Mouse (Mus musculus) cerebral cortex, adult 2 months (tissue): Measurements from ENCODE around the gene Car14.

Experiments used
- WGBS: fragments of 180-500 bp; shearing (Covaris S2); methylation state at CpG from one replicate; pipeline ENCODE4 v1.1.7; 2018; 5-methylcytosine and 5-hydroxymethylcytosine counted together

Car14 gene

DNA sequence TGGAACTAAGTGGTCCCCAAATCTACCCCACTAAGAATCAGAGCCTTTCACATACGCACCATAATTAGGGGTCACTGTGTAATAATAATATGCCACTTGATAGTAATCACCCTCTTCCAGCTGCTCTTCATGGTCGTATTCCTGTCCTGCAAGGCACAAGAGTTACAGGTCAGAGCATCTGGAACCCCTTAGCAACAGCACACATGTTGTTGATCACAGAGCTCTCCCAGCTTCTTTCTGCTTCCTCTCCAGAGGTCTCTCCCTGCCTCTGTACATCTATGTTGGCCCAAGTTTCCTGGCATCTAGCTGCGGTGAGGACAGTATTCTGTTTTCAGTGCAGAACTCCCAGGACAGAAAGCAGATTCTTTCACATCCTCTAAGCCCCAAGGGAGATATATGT, 14.8 kb downstream of the Car14 start:
- 77% methylated on average over 3 of the region's 3 CpGs for WGBS

DNA sequence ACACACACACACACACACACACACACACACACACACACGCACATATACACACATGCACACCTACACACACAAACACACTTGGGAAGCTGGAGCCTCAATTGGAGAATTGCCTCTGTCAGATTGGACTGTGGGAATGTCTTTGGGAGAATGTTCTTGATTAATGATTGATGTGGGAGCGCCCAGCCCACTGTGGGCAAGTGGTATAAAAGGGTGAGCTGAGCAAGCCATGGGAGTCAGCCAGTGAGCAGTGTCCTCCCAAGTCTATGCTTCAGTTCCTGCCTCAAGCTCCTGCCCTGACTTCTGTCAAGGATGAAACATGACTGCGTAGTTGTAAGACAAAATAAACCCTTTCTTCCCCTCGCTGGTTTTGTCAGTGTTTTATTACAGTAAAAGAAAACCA, 16.9 kb downstream of the Car14 start:
- 90% methylated on average over 4 of the region's 4 CpGs for WGBS

DNA sequence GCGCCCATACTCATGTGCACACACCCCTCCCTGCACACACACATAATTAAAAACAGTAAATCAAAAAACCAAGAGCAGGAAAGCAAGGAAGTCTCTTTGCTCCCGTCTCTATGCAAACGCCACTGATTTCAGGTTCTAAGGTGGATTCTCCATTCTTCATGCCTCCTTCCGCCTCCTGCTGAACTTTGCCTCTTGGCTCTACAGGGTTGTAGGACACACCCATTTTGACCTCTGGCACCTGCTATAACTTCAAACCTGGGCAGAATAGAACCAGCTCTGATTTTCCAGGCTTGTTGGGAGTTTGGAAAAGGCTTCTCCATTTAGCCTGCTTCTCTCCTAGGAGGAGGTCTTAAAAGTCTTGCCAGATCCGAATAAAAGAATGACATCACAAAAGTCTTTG, 20.1 kb downstream of the Car14 start:
- WGBS, result 90% methylated on average over 5 of the region's 5 CpGs

DNA sequence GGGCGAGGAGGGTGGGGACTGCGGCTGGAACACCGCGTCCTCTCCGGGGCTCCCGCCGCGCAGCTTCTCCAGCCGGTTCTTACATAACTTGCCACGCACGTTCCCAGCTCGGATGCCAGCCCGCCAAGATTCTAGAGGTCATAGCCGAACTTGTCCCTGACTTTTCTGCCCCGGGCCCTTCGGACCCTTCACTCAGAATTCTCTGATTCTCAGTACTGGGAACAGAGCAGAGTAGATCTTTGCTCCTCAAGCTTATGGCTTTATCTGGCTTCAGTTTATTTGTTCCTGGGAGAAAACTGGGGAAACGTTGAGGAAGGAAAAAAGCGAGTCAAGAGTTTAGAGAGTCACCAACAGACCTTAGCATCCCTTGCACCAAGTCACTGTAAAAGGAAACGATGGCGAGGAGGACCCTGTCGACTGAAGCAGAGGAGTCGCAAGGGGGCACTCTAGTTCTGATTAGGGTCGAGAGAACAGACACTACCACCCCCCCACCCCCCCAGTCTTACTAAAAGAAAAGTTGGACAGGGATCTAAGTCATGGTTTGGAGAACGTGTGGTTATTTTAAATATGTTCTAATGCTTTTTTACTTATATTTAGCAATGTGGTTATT, 21.6 kb downstream of the Car14 start:
- under 1% methylated on average over 24 of the region's 24 CpGs for WGBS

DNA sequence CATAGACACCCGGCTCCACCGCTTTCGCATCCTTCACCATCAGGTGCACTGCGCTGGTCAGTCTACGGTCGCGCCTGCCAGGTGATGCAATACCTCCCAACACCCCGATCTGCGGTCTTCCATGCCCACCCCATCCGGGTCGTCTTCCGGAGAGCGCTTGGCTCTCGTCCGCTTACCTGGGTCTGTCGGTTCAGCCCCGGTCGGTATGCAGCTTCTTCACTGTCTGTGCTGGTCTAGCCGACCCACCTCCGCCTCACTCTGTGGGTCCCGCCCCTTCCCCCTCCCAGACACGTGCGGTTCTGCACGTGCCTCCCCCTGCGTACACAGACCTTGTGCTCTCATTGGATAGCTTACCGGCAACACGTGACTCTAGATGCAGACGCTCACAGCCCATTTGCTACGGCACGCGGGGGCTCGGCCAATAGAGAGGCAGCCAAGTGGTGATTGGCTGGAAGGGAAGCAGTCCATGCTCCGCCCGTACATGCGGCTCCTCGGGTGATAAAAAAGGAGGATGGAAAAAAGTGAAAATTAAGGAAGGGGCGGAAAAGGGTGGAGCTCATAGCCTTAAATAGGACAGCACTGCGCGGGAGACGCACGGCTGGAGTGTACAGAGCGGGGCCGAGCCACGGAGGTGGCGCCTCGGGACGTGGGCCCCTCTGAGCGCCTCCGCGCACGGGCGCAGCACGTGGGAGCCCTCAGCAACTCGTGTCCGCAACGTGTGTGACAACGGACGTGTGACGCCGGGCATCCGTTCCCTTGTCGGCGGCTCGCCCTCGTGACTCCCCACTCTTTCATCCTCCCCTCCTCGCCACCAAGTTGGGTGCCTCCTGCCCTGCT, 22.3 kb downstream of the Car14 start, which contains the start of gene Ciart:
Gene Ciart (minus strand): TSS at position 273 of the 837 bp plus-strand sequence.
- WGBS, result under 1% methylated on average over 66 of the region's 66 CpGs

DNA sequence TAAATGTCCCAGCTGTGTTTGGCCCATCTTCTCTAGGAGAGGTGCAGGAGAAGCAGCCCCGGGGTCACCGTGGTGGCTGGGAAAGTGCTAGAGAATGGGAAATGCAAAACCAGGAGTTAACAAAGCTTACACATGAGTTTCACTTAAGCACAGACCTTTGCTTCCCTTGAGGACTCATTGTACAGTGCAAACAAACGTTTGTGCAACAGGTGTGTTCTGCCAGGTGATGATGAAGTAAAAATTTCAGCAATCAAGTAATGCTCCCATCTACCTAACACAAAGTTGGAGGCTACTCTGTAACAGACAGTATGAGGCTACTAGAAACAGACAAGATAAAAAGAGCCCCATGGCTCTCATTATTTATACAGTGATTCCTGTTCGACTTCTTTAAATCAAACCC, 25.4 kb downstream of the Car14 start:
- WGBS, result 86% methylated on average over 4 of the region's 4 CpGs

DNA sequence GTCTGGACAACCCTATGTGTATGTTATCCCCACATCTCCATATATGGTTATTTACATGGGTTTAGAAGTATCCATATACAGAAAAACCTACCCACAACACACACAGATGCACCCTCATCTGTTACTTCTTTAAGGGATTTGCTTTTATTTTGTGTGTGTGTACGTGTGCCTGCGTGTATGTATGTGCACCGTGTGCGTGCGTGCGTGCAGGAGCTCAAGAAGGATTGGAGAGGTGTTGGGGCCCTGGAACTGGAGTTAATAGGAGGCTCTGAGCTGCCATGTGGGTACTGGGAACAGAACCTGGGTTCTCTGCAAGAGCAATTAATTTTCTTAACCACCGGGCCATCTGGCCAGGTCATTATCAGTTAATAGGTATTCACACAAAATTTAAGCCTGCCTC, 32.4 kb downstream of the Car14 start:
- 57% methylated on average over 7 of the region's 7 CpGs for WGBS

DNA sequence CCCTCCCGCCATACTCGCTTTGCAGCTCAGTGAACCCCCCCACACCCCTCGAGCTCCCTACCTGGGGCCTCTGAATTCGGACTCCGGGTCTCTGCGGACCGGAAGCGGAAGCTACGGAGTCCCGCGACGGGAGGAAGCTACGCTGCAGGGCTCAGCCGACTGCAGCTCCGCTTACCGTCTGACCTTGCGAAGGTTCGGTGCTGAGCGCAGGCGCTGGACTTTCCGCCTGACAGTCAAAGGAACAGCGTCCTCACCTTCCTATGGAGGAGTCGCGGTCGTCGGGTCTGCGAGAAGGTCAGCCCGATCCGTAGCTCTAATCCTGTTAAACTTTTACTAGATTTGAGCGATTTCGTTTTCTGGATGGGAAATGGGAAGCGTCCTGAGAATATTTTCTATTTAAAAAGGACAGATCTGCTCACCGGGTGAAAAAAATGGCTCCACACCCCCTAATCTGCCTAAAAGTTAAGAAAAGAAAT, 33.1 kb downstream of the Car14 start, which contains the start of gene Mrps21:
Gene Mrps21 (minus strand): TSS at position 128 of the 476 bp plus-strand sequence.
- under 1% methylated on average over 33 of the region's 33 CpGs for WGBS

DNA sequence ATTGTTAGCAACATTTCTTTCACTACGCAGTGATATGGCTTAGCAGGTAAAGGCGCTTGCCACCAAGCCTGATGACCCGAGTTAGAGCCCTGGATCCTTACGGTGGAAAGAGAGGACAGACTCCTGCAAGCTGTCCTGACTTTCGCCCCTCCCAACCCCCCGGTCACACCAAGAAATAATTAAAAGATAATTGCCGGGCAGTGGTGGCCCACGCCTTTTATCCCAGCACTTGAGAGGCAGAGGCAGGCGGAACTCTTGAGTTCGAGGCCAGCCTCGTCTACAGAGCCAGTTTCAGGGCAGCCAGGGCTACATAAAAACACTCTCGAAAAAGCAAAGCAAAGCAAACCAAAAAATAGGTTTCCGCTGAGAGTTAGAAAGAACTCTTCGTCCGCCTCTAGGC, 33.5 kb downstream of the Car14 start:
- WGBS, result 6% methylated on average over 15 of the region's 15 CpGs

DNA sequence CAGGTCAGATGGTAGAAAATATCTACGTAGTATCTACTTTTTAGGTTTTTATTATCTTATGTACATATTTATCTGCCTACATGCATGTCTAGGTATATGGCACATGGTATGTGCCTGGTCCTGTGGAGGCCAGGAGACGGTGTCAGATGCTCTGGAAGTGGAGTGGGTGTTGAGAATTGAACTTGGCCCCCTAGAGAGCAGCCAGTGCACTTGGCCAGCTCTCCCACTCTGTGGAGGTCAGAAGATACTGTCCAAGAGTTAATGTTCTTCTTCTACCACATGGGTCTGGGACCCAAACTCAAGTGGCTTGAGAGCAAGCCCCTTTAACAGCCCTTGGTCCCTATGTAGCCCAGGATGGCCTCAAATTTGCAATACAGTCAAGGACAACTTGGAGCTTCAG, 37.1 kb downstream of the Car14 start:
- 94% methylated on average over 2 of the region's 2 CpGs for WGBS

DNA sequence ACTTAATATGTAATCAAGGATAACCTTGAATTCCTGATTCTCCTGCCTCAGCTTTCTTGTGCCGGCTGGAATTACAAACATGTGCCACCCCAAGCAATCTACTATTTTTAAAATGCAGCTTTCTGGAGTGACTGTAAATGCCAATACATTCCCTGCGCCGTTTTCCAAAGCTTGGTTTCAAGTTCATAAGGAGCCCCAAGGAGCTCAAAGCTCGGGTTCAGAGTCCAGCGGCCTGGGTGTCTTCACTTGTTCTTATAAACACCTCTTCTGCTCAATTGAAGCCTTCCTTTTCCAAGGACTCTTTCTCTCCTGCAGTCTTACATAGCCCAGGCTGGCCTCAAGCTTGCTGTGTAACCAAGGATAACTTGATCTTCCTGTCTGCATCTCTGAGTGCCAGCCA, 38.4 kb downstream of the Car14 start:
- 55% methylated on average over 5 of the region's 5 CpGs for whole genome bisulfite sequencing

DNA sequence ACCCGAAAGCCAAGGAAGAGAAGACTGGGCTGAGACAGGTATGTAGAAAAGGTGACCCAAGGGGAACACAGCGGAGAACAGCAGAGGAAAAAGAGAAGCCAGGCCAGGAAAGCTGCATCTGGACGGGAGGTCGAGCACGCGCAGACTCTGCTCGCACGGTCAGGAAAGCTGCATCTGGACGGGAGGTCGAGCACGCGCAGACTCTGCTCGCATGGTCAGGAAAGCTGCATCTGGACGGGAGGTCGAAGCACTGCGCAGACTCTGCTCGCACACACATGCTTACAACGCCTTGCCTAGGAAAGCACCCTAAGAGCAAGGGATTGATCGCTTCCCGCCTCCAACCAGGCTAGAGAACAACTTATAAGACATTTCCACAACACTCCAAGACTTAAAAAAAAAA, 38.9 kb downstream of the Car14 start:
- WGBS, result 85% methylated on average over 20 of the region's 20 CpGs

DNA sequence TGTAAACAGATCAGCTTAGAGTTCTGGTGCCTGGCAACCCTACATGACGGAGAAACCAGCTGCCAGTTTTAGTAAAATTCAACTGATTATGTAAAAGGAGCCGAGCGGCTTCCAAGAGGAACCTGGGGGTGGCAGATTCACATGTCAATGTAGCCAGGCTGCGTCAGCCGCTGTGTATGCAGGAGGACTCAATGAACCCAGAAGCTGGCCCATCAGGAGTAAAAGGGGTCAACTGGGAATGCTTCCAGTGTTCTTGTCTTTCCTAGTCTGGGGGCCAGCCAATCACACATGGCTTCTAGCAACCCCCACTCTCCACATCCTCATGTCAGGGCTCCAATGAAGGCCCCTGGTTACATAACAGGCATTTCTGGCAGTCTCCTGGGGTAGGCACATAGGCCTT, 39.4 kb downstream of the Car14 start:
- 38% methylated on average over 5 of the region's 5 CpGs for WGBS

DNA sequence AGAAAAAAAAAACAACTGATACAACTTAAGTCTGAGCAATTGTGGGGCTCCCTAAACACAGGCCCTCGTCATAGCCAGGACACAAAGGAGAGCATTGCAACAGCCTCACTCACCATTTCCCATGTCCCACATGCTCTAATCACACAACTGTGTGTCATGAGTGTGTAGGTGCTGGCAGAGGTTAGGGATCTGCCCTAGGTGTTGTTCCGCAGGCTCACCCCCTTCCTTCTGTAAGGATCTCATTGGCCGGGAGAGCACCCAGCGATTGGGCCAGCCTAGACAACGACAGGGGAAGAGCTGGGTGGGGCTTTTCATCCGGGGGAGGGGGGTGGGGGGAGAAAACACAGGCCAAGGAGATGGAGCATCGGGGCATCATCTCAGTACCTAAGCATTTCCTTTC, 40.9 kb downstream of the Car14 start:
- 67% methylated on average over 7 of the region's 7 CpGs for whole genome bisulfite sequencing

DNA sequence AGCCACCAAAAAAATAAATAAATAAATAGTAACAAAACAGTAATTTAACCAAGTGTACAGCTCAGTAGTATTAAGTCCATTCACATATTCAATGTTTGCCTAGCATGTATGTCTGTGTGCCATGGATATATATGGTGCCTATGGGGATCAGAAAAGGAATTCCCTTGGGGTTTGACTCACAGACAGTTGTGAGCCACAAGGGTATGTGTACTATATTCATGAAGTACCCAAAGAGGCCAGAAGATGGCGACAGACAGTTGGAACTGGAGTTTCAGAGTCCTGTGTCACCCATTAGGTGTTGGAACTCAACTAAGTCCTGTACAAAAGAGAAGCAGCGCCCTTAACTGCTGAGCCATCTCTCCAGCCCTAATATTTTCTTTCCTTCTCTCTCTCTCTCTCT, 42.7 kb downstream of the Car14 start:
- 34% methylated on average over 2 of the region's 2 CpGs for WGBS

DNA sequence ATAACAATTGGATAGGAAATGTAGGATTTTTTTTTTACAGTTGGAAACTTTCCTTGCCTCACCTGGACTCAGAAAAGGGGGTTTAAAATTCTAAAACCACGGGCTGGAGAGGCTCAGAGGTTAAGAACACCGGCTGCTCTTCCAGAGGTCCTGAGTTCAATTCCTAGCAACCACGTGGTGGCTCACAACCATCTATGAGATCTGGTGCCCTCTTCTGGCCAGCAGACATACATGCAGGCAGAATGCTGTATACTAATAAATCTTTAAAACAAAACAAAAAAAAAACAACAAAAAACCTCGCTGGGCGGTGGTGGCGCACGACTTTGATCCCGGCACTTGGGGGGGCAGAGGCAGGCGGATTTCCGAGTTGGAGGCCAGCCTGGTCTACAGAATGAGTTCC, 43.3 kb downstream of the Car14 start:
- 76% methylated on average over 10 of the region's 10 CpGs for WGBS

DNA sequence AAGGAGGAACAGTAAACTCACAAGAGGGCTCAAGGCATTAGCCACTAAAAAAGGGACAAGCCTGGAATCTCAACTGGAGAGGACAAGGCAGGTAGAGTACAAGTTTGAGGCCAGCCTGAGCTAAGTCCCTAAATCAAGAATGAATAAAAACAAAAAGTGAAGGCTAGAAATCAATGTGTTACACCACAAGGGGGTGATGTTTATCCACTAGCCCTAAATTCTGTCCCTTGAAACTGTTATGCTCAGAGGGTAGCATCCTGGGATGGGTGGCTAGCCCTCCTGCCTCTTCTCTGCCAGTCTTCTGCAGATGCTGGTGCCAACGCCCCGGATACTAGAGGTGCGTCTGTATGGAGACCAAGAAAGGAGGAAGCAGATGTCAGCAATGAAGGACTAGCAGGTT, 44.2 kb downstream of the Car14 start:
- WGBS, result 84% methylated on average over 3 of the region's 3 CpGs

DNA sequence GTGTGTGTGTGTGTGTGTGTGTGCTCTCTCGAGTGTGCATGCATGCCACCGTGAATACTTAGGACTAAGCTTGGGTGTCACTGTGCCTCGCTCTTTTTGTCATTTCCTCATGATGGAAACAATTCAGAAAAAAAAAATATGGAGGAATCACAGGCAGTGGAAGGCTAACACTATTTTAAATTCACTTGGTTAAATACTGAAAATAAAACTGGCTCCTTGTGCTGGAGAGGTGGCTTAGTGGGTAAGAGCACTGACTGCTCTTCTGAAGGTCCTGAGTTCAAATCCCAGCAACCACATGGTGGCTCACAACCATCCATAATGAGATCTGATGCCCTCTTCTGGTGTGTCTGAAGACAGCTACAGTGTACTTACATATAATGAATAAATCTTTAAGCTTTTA, 46.2 kb downstream of the Car14 start:
- WGBS, result 74% methylated on average over 3 of the region's 3 CpGs

DNA sequence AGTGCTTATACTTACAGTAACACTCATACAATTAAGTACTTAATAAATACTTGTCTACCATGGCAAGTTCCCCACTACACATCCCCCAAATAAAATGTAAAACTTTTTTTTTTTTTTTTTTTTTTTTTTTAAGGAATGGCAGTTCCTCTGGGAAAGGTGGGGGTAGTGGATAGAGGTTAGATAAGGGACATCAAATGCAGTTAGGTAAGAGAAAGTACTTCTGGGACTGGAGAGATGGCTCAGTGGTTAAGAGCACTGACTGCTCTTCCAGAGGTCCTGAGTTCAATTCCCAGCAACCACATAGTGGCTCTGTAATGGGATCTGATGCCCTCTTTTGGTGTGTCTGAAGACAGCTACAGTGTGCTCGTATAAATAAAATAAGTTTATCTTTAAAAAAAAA, 47.4 kb downstream of the Car14 start:
- 93% methylated on average over 1 of the region's 1 CpGs for WGBS

DNA sequence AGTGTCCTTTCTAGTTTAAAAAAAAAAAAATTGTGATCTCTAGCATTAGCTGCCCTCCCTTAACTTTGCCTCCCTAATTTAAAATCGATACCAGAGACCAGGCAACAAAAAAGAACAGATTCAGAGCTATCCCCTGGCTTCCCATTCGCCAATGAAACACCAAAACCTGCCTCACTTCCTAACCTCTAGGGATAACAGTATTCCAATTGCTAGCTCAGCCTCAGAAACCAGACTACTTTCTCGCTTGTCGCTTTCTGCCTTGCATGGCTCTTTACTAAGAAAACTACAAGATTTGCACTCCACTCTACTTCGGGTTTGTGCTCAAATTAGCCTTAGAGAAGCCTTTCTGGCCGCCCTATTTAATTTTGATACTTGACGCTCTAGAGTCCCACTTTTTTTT, 48.4 kb downstream of the Car14 start:
- 8% methylated on average over 7 of the region's 7 CpGs for WGBS

DNA sequence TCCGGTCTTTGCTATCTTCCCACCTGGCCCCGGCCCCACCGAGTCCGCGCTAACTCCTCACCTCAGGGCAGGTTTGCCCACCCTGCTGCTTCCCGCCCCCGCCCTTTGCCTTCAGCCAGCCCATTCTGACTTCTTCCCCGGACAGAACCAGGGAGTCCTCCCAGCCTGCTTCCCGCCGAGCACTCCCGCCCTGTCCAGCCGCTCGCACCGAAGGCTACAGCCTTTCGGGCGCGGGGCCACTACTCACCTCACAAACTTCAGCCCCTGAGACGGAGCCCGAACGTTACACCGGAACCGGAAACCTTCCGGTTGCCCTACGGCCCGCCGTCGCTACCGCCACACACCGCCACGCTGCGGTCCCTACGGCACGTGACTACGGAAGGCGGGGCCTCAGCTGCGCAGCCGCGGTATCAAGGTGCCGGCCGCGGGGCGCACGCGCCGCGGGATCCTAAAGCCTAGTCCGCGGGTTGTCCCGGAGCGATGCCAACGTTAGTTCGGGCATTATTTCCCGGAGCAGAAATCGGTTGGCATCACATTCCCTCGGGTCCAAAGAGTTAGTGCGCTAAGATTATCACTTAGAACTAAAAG, 48.9 kb downstream of the Car14 start, which contains the start of gene Prpf3:
Gene Prpf3 (minus strand): TSS at position 384 of the 588 bp plus-strand sequence.
- WGBS, result under 1% methylated on average over 56 of the region's 56 CpGs

DNA sequence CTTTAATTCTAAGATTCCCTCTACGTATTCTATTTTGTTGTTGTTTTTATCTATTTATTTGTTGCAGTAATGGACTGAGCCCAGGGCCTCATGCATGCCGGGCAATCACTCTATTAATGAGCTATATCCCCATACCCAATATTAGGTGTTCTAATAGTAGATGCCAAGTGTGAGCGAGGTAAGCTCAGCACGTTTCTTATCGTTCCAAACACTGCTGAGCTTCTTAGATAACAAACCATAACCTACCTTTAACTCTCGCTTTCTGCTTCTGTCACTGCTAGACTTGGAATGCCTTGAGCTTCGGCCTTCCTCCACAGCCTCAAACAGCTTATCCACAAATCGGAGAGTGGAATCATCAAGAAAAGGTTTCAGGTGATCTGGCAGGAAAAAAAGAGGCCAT, 53.2 kb downstream of the Car14 start:
- 95% methylated on average over 8 of the region's 8 CpGs for WGBS

DNA sequence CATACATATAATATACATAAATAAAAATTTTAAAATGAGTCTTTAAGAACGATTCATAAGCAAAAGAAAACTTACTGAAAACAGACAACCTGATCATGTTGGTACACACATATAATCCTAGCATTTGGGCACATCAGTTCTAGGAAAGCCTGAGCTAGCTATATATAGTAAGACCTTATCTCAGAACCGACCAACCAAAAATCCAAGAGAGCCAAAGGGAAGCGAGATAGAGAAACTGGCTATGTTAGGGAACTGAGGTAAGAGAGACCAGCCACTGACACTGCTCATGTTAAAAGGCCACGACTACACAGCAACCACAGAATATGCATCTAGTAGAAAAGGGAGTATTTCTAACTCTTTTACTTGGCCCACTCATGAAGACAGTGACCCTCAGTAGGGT, 53.9 kb downstream of the Car14 start:
- WGBS, result 80% methylated on average over 4 of the region's 4 CpGs
